Mouse (Mus musculus) adrenal gland, postnatal 4 days (tissue): Measurements from ENCODE around the gene Tmem190. TPM values are rescaled to one million over a fixed set of nuclear protein-coding genes. Genes with fewer than 3 reads are reported as not detected.

Experiments used
- DNase-seq, 2 experiments: peaks; one replicate each; pipeline ENCODE4 v3.0.0; 2021 to 2022; ENCODE audit warnings: low spot score in 2 of 2, mixed read lengths in 2 of 2
- long read RNA-seq, 2 experiments: library from polyadenylated mRNA; stranded (forward); transcript quantifications; one replicate each; pipeline ENCODE4 v2.0.0; 2021
- total RNA-seq, 2 experiments: library from RNA; stranded (reverse); gene quantifications; 2 replicates each; pipeline ENCODE4 v1.2.3; 2021

Tmem190 gene
- not detected for total RNA-seq
- long read RNA-seq, experiment 1 = 0 reads
- long read RNA-seq, experiment 2 = 0 reads

- no peak for DNase-seq
Observed at GRCm38 (mm10) chr7:4782759-4783158, at the start of gene Tmem190, which contains the start of gene Il11. Tmem190 (plus strand) TSS chr7:4782937. Il11 (minus strand) TSS chr7:4782859.

DNA sequence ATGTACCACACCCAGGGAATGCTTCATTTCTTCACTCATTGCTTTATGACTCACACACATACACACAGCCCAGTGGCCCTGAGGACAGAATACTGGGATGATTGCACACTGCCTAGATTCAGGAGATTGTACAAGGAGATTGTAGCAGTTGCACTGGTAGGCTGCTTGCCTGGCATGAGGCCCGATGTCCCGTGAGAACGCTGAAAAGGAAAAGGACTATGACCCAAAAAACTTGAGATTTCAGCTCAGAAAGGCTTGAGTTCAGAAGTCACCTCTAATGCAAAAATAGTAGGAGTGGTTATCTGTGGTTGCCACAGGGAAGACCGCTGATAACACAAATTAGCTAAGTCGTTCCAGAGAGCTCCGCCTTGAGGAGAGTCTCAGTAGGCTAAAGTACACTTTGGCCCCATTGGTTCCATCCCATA, 49.8 kb upstream of the Tmem190 start:
- no peak for DNase-seq

GRCm38 (mm10) chr7:4739041-4739543, 43.6 kb upstream of the Tmem190 start:
- DNase-seq = no peak

DNA sequence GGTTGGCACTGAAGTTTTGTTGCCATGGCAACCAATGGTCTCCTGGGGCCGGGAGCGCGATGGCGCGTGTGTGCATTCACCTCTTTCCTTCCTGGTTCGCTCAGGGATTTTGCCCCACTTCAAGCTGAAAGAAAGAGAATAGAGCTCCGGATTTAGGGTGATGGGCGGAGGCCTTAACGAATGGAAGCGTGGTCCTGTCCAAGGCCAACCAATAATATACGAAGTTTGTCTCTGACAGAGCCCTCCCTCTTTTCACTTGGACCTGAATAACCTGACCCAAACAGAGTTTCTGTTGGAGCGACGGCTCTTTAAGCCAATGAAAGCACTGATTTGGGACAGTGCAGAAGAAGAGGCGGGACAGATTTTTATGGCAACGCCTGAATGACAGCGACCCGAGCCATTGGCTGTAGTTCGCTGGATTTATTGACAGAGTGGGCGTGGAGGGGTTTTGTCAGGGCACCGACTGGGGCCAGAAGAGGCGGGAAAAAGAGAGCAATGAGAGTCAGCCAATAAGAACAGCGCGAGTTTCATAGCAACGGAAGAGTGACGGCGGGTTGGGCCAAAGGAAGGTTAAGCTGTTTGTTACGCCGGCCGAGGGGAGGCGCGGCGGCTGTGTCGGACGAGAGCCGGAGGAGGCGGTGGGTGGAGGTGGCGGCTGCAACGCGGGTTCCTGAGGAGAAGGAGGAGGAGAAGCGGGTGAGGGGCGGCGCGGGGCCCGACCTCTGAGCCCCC, 43.0 kb upstream of the Tmem190 start, which contains the start of gene Kmt5c:
Kmt5c (plus strand) TSS at position 572 of the 732 bp plus-strand sequence.
- DNase-seq = peak; percentile 87 to 88

- DNase-seq = no peak
Observed at GRCm38 (mm10) chr7:4740309-4740727, 42.4 kb upstream of the Tmem190 start.

- peak in 1 of 2 experiments; percentile 44 for DNase-seq
Observed at GRCm38 (mm10) chr7:4741151-4741550, 41.6 kb upstream of the Tmem190 start.

- no peak for DNase-seq
Observed at GRCm38 (mm10) chr7:4741672-4742481, 40.9 kb upstream of the Tmem190 start.

GRCm38 (mm10) chr7:4742482-4742819, 40.3 kb upstream of the Tmem190 start:
- DNase-seq = no peak

- no peak for DNase-seq
Observed at GRCm38 (mm10) chr7:4743354-4743753, 39.4 kb upstream of the Tmem190 start.

DNA sequence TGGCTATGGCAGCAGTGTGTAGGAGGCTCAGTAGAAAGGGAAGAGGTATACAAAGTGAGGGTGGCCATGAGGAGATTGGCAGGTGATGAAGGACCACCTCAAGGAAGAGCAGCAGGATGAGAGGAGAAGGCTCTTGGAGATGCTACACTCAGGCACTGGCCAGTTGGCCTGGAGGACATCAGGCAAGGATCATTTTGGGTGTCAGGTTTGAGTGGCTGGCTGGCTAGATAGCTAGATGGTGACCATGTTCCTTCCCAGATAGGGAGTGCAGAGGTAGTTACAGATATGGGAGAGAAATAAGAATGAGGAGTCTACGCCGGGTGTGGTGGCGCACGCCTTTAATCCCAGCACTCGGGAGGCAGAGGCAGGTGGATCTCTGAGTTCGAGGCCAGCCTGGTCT, 37.9 kb upstream of the Tmem190 start:
- DNase-seq = no peak

GRCm38 (mm10) chr7:4746326-4746980, 36.3 kb upstream of the Tmem190 start:
- DNase-seq = no peak

DNA sequence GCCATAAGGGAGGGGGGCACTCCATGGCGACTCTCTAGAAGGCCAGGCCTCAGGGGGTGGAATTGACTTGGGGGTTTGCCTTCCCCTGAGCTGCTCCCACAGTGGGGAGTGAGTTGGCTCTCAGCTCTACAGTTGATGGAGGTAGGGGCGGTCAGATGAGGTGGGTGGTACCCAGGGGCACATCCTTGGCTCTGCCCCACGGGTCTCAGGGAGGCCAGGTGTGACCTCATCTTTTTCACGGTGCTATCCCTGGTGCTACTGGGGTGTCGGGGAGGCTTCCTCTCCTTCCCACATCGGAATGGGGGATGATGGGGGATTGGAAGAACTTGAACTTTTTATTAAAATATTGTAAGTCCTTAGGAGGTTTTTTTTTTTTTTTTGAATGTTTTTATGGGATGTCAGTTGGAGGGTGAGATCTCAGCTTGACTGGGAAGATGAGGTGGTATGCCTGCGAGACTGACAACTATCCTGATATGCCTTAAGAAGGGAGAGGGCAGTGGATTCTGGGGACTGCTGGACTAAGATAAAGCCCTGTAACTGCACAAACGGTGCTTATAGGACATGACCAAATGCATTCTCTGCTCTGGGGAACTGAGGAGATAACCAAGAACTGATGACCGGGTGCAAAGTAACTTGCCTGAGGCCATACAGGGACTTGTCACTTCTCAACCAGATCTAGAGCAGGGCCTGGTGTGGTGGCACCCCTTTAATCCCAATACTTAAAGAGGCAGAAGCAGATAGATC, 35.4 kb upstream of the Tmem190 start:
- no peak for DNase-seq

DNA sequence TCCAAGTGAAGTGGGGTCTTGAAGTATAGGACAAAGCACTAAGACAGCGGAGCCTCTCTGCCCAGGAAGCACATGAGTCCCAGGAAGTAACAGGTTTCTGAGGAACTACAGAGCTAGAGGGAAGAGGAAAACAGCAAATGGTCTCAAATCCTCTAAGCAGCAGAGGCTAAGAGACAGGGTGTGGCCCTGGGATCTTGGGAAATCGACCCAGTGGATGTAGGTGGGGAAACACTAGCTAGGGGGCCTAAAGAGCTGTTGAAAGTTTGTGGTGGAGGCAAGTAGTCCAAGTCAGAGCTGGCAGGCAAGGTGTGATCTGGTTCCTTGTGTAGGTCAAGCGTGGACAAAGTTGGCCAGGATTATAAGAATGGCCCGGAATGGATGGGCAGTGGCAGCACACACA, 34.4 kb upstream of the Tmem190 start:
- DNase-seq = no peak

DNA sequence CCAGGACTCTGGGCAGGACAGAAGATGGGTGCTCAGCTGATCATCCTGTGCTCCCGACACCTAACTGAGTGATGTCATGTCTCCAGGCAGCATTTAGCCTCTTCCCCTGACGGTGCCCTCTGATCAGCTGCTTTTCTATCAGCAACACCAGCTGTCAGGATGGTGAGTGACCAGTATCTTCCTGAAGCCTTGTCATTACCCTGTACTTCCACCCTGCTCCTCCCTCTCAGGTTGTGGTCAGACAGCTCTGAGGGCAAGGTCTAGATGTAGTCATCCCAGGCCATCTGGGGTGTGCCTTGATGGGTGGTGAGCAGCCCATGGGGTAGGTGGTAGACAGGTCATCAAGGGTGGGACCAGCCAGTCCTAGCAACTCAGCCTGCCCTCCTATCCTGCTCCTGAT, 33.6 kb upstream of the Tmem190 start:
- no peak for DNase-seq

DNA sequence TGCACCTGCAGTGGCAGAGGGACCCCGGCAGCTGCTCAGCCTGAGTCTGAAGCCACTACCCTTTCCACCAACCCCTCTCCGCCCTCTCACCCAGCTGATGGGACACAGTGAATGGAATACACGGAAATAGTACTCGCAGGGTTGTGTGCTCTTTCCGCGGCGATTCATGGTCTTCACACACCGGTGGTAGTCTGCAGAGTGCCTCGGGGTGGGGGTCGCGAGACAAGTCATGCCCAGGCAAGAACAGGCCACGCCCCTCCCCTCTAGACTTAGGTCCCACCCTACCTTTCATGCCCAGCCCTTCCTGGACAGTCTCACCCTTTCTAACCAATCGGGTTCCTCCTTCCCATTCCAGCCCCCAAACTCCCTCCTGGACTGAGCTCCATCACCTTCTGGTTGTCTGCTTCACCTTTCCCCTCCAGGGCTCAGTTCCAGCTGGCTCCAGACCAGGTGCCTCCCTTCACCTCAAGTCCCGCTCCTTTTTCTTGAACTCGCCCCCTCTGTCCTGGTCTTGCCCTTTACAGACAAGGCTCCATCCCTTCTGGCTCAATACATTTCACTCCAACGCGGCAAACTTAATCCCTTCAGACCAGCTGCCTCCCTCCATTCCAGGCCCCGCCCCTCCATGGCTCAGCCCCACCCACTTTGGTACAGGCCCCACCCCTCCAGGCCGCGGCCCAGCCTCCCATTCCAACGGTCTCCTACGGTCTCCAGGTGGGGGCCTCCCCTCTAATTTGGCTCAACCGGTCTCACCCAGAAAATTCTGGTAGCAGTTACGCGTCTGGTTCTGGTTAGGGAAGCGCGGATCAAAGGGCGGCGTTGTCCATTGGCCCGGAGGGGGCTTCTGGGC, 30.5 kb upstream of the Tmem190 start:
- peak in 1 of 2 experiments; percentile 44 for DNase-seq

GRCm38 (mm10) chr7:4752821-4753570, 29.7 kb upstream of the Tmem190 start, which contains the start of gene Cox6b2:
Cox6b2 (minus strand) TSS chr7:4753094.
- peak in 1 of 2 experiments; percentile 77 for DNase-seq

DNA sequence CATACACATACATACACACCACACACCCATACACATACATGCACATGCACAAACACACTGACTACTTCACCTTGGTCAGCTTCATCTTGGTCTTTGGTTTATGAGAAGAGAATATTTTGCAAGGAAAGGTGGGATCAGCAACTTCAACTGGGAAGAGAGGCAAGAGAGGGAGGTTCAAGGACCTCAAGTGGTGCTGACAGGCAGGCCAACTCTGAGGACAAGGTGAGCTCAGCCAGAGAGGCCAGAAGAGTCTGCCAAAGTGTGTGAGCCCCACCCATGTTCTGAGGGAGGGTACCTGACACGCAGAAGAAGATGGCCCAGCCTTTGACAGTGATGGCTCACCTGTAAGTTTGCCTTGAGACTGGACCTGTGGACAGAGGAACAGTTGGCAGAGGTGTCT, 23.1 kb upstream of the Tmem190 start:
- no peak for DNase-seq

- DNase-seq = no peak
Observed at GRCm38 (mm10) chr7:4764946-4765710, 17.6 kb upstream of the Tmem190 start.
